Mouse (Mus musculus): ENCODE data around the gene Zg16. TPM values are rescaled to one million over a fixed set of nuclear protein-coding genes. Genes with fewer than 3 reads are reported as not detected.

The Zg16 gene
- not detected for polyA plus RNA-seq (2017; shearing (Covaris generic))

DNA sequence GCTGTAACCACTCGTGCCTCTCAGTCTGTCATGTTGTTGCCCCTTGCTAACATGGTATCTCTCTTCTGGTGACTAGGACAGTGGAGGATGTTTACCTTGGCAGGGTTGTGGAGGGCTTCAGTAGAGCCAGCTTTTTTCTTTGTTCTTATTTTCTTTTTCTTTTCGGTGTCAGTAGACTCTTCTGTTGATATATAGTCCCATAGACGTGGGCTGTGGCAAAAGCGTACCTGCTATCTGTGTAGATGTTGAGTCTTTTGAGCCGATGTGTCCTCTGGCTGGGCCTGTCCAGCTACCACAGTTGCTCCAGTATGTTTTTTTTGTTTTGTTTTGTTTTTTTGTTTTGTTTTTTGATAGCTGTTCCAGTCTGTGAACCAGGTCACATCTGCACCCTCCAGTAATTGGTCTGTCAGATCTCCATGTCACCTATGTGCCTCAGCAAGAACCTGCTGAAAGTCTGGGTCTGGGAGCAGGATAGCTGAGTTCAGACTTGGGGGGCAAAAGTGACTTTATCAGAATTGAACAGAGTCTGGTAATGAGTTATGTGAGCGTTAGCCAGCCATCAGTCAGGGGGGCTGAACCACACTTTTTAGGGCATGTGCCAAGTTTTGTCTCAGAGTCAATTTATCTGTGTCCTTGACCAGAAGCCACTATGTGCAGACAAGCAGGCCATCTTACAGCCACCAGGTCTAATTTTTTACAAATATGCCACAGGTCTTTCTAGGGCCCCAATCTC is at the start of gene Zg16:
Gene Zg16, minus strand, starts transcription at position 51 of the 733 bp plus-strand sequence.

DNA sequence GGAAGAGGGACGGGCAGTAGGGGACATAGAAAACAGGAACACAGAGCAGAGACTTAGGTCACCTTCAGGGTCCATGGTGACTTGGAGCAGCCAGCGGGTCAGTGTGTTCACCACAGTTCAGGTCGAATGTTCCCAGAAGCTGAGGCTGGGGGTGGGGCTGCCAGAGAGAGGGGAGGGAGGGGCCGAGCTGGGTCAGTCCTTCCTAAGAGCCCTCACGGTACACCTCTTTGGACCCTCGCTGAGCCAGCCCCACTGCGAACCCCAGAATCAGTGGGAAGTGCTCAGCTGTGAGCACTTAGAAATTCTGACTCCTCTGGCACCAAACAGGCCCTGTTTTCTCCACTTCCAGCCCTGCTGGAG is 34.8 kb upstream of the Zg16 start, which contains the start of gene Qprt:
Gene Qprt, minus strand, starts transcription at position 316 of the 360 bp plus-strand sequence.

DNA sequence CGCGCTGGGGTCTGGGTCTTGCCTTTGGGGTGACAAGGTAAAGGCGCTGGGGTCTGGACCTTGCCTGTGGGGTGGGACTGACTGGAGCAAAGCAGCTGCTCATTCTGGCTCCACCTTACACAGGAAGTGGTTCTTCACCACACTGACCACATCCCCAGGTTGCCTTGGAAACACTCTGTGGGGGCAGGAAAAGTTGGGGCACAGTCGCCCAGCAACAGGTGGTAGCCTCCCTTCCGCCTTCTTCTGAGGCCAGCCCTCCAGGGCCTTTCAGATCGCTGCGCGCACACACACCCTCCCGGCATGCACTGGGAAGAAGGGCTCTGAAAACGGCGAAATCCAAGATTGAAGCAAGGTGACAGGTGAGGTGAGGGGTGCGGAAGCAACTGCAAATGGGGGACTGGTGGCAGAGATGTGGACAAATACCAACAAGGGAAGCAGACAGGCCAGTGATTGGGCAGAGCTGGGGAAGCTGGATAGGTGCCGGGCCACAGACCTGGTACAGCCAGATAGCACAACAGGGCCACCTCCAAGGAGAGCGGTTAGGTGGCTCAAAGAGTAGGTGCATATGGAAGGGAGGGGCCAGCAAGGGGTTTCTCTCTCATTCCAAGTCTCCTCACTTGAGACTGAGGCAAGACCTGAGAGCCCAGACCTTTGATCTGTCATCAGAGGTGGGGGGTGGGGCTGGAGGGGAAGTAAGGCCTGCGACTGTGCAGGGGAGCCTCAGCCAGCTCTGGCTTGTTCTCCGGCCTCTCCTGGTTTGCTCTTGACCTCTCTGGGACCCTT is 4.2 kb upstream of the Zg16 start, which contains the start of gene AI467606:
Gene AI467606, plus strand, starts transcription at position 246 of the 783 bp plus-strand sequence.

DNA sequence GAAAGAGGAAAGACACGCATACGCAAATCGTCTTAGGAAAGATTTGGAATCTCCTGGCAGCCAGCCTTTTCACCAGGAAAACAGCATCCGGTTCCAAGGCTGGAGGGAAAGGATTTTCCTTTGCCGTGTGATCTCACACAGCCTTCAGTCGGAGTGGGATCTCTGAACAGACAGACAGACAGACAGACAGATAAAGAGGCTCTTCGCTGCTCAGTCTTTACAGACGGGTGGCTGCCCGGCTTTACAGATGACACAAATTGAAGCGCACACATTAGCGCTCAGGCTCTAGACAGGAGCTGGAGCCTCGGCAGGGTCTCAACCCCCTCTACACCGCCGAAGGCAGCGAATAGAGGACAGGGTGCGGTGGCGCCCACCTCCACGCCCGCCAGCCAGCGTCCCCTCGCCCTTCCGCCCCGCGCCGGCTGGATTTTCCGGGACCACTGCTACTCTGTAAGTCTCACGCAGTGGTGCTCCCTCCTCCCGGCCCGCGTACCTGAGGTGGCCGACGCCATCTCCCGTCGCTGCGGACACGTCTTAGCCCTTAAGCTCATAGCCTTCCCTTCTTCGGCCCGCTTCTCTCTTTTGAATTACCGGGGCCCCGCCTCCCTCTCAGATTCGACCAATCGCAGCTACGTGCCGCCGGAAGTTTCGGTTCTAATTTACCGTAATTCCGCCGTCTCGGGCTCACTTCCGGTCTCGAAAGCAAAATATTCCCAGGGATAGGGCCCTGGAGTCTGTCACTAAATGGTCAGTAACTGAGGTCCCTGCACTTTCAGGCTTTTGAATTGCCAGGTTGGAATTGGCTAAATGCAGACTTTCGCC is 45.1 kb downstream of the Zg16 start, which contains the start of gene Kif22:
Gene Kif22, minus strand, starts transcription at position 621 of the 822 bp plus-strand sequence.

DNA sequence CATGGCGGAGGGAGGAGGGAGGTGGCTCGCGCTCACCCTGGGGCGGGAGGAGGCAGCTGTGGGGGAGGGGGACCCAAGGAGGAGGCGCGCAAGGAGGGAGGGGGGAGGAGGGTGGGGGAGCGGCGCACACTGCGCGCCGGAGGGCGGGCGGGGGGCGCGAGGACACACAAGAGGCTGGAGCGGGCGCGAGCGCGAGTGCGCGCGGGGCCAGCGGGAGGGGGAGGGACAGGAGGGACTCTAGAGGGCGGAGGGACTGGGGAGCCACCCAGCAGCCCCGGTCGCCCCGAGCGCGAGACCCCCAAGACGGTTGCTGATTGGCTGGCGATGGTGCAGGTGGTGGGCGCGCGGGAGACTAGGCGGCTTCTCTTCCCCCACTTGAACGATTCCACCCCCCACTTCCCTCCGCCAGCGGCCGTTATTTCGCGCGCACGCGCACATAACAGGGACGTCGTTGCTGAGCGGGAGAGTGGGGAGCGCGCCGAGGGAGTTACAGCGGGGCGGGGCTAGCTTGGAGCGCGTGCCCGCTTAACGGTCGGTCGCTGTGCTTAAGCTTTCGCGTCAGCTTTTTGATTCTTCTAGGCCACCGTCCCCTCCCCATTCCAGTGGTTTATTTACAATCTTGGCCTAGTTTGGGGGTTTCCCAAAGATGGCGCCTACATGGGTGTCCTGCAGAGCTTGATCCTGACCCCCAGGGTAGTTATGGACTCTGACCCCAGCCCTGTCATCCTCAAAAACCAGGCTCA is 60.0 kb downstream of the Zg16 start, which contains the start of gene Maz:
Gene Maz, minus strand, starts transcription at position 54 of the 743 bp plus-strand sequence.

DNA sequence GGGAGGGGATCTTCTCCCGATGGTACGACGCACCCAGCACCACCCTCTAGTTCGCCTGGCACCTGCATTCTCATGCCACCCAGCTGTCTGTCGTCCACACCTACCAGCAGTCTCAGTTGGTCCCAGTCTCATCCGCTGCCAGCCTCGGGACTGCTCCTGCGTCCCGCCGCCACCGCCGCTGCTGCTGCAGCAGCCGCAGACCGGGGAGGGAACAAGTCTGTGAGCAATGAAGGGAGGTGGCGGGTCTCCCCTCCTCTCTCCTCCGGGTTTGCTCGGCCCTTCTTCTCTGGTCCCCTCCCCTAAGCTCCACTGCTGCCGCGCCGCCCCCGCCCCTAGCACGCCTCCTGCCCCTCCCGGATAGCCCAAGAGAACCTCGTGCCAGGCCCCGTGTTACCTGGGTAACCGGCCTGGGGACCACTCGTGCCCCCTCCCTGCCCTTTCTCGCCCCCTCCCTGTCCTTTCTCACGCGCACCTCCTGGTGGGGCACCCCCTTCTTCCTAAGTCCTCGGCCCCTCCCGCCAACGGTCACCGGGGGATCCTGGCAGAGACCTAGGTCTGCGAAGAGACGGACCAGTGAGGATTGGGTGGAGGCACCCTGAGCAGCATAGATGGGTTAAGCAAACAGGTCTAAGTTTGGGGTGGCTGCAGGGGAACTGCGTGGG is 66.1 kb downstream of the Zg16 start, which contains the start of the genes Gm42742 and Prrt2:
Gene Gm42742, minus strand, starts transcription at position 197 of the 662 bp plus-strand sequence.
Gene Prrt2, minus strand, starts transcription at position 311 of the 662 bp plus-strand sequence.

DNA sequence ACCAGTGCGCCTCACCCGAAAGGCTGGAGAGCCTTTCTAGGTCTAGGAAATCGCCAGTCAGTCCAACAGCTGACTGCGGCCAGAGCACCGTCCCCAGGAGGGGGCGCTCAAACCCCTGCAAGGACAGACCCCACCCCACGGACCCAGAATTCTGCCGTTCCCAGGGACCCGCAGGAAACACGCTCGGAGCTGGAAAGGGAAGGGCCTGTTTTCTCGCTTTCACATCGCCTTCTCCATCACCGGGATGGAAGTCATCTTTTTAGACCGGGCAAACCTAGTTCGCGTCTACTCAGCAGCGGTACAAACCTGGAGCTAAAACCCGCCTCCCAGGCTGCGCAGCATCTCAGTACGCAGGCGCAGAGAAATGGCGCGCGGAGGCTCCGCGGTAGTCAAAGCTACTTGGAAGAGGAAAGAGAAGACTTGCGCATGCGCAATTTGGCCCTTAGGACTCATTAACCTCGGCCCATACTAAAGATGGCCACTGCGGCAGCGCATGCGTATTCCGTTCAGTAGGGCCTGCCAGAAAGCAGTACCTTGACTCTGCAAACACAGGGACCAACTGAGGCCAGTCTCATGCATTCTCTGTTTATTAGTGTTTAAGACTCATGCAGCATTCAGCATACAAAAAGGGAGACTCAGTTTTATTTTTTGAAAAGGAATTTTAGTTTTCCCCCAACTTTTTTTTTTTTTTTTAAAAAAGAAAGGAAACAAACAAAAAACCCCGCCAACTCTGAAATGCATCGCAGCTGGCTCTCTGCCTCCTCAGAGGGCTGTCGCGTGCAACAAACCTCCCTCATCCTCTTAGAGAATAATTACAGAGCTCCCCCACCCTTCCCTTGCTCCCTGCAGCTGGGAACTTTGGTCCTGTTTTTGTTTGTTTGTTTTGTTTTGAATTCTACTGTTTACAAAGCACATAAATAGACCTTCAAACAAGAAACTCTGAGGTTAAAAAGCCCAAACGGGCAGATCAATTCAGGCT is 69.9 kb downstream of the Zg16 start, which contains the start of gene Pagr1a:
Gene Pagr1a, minus strand, starts transcription at position 382 of the 979 bp plus-strand sequence.

DNA sequence TGATC is 70.8 kb downstream of the Zg16 start, which contains the start of gene Pagr1b:
Gene Pagr1b, minus strand, starts transcription at position 4 of the 5 bp plus-strand sequence.

DNA sequence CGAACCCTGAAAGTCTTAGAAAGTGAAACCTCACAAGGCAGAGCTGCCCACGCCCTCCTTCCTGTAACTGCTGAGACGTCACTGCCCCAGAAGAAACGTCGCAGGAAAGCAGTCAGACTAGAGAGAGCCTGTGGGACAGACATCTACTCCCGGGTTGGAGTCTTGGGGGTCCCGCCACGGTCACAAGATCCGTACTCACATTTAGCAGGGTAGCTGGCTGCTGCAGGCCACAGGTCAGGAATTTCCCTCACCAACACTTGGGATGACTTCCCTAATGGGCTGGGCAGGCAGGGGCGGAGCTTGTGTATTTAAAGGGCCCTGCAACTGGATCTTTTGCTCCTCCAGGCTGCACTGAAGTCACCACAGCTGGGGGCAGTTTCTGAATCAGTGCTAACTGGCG is 72.8 kb downstream of the Zg16 start, which contains the start of gene Mvp:
Gene Mvp, minus strand, starts transcription at position 302 of the 400 bp plus-strand sequence.

Other genes starting within 250 kb of the Zg16 start
- not detected for gene Doc2a, start 239.9 kb downstream of the Zg16 start, polyA plus RNA-seq (2017; shearing (Covaris generic))
- 10.0 TPM for gene Hirip3, start 225.4 kb downstream of the Zg16 start, polyA plus RNA-seq (2017; shearing (Covaris generic))
- gene Ino80e, start 225.0 kb downstream of the Zg16 start, polyA plus RNA-seq (2017; shearing (Covaris generic)) = 49.0 TPM
- 44.2 TPM for gene Taok2, start 202.6 kb downstream of the Zg16 start, polyA plus RNA-seq (2017; shearing (Covaris generic))
- gene Tmem219, start 164.4 kb downstream of the Zg16 start, polyA plus RNA-seq (2017; shearing (Covaris generic)) = 32.2 TPM
- gene Kctd13, start 158.4 kb downstream of the Zg16 start, polyA plus RNA-seq (2017; shearing (Covaris generic)) = 37.5 TPM
- not detected for gene Asphd1, start 137.7 kb downstream of the Zg16 start, polyA plus RNA-seq (2017; shearing (Covaris generic))
- 0.36 TPM for gene Sez6l2, start 136.8 kb downstream of the Zg16 start, polyA plus RNA-seq (2017; shearing (Covaris generic))
- gene Cdipt, start 111.4 kb downstream of the Zg16 start, polyA plus RNA-seq (2017; shearing (Covaris generic)) = 143 TPM
- 0.70 TPM for gene Cdiptos, start 111.2 kb downstream of the Zg16 start, polyA plus RNA-seq (2017; shearing (Covaris generic))
- gene Mvp, start 72.7 kb downstream of the Zg16 start, polyA plus RNA-seq (2017; shearing (Covaris generic)) = 34.6 TPM
- gene Pagr1b, start 70.8 kb downstream of the Zg16 start, polyA plus RNA-seq (2017; shearing (Covaris generic)) = 2.0 TPM
- gene Pagr1a, start 70.0 kb downstream of the Zg16 start, polyA plus RNA-seq (2017; shearing (Covaris generic)) = 34.0 TPM
- 30.6 TPM for gene Gm42742, start 66.2 kb downstream of the Zg16 start, polyA plus RNA-seq (2017; shearing (Covaris generic))
- gene Prrt2, start 66.1 kb downstream of the Zg16 start, polyA plus RNA-seq (2017; shearing (Covaris generic)) = 2.7 TPM
- 76.6 TPM for gene Maz, start 60.3 kb downstream of the Zg16 start, polyA plus RNA-seq (2017; shearing (Covaris generic))
- 4.4 TPM for gene Kif22, start 44.9 kb downstream of the Zg16 start, polyA plus RNA-seq (2017; shearing (Covaris generic))
- gene AI467606, start 4.0 kb upstream of the Zg16 start, polyA plus RNA-seq (2017; shearing (Covaris generic)) = 117 TPM
- gene Qprt, start 34.9 kb upstream of the Zg16 start, polyA plus RNA-seq (2017; shearing (Covaris generic)) = 9.7 TPM
- gene Spn, start 50.5 kb upstream of the Zg16 start, polyA plus RNA-seq (2017; shearing (Covaris generic)) = 42.1 TPM
- 47.5 TPM for gene Cd2bp2, start 108.7 kb upstream of the Zg16 start, polyA plus RNA-seq (2017; shearing (Covaris generic))
- gene Tbc1d10b, start 121.1 kb upstream of the Zg16 start, polyA plus RNA-seq (2017; shearing (Covaris generic)) = 47.3 TPM
- gene Mylpf, start 121.6 kb upstream of the Zg16 start, polyA plus RNA-seq (2017; shearing (Covaris generic)) = 25.5 TPM
- gene Zfp553, start 145.7 kb upstream of the Zg16 start, polyA plus RNA-seq (2017; shearing (Covaris generic)) = 15.9 TPM
- gene Sept1, start 145.8 kb upstream of the Zg16 start, polyA plus RNA-seq (2017; shearing (Covaris generic)) = 528 TPM
- gene Zfp771, start 156.9 kb upstream of the Zg16 start, polyA plus RNA-seq (2017; shearing (Covaris generic)) = 7.6 TPM
- 10.1 TPM for gene Dctpp1, start 173.4 kb upstream of the Zg16 start, polyA plus RNA-seq (2017; shearing (Covaris generic))
- 26.9 TPM for gene Sephs2, start 186.7 kb upstream of the Zg16 start, polyA plus RNA-seq (2017; shearing (Covaris generic))
- 168 TPM for gene Itgal, start 208.9 kb upstream of the Zg16 start, polyA plus RNA-seq (2017; shearing (Covaris generic))